Mouse (Mus musculus): ENCODE measurements around the gene Fam217b.

DNA sequence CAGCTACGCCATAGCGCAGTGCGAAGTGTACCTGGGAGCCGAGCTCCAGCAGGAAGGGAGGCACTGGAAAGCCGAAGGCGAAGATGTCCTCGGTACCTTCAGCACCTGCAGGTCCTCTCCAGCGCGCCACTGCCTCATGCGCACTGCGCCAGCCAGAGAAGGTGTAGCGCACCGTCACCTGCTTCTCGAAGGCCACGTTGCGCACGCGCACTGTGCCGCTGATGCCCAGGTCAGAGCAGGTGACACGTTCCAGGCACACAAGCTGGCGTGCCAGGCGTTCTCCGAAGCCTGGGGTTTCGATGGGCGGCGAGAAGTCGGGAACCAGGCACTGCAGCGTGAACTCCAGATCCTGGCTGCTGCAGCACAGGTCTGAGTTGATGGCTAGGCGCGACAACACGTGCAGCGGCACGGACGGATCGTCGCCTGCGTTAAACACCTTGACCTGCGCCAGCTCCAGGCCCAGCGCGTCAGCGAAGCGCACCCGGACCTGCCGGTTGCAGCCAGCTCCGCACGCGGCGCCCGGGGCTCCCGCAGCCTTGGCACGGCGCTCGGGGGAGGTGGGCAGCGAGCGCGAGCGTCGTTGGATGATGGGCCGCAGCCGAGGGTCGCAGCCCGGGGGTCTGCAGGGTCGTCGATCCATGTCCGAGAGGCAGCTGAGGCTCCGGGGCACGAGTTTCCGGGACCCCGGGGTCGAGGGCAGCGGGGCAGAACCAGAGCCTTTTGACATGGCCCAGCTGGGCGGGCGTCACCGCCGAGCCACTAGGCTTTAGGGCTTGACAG, 653 bp upstream of the Fam217b start:
- TF ChIP-seq CTCF (IDR thresholded peaks at IDR 0.05; ENCODE audit: borderline replicate concordance, insufficient read depth, low read length) = no peak
- TF ChIP-seq POLR2A (IDR thresholded peaks at IDR 0.05; ENCODE audit: low read depth, low read length) = no peak
